In the genomic region with DNA sequence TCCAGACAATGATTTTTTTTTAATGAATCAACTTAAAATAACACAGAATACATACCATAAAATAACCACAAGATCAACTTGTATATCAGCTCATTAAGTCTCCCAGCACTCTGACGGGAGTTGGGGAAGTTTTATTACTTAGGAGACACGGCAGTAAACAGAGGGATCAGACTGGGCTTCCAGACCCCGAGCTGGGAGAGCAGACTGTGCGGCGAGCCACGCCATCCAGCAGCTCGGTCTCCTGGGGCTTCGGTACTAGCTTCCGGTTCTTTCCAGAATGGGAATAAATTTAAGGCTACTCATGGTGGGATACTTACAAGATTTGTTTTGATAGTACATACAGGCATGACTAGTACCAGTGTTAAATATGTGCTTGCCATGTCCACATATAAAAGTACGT, we compare ENCODE assay signal across 10 mouse cellular contexts. TPM values are rescaled to one million over a fixed set of nuclear protein-coding genes. Genes with fewer than 3 reads are reported as not detected.
"Had no signal": no experiment of that assay in that cellular context is flagged by ENCODE, and none has a peak within 500 bp of the region (broad histone marks: within the 10 kb centered on the region; RNA-seq: fewer than 3 reads in every experiment).

No protein-coding gene starts in this region.

- H3K27me3 ChIP-seq: neural tube, embryonic 15.5 days had no signal

- H3K36me3 ChIP-seq: neural tube, embryonic 15.5 days had no signal

- H3K9ac ChIP-seq: liver, embryonic 14.5 days; neural tube, embryonic 15.5 days had no signal

- H3K9me3 ChIP-seq: neural tube, embryonic 15.5 days had no signal

- H3K4me2 ChIP-seq: neural tube, embryonic 15.5 days had no signal

- H3K27ac ChIP-seq: left cerebral cortex, adult 2 months; liver, embryonic 14.5 days; neural tube, embryonic 15.5 days had no signal

- H3K4me3 ChIP-seq: left cerebral cortex, adult 2 months; myocyte; neural tube, embryonic 15.5 days had no signal

- DNase-seq: lung, adult 18-20 months; midbrain, embryonic 14.5 days; right cerebral cortex, adult 18-20 months; right cerebral cortex, postnatal 25 days; thymus, postnatal 4 days had no signal

RNA-seq across cellular contexts. Expression of a gene that starts 32.9 kb away (rescaled TPM):
- polyA plus RNA-seq: liver, adult 2 months had no signal
